Mouse (Mus musculus) subcutaneous adipose tissue, adult 2 months (tissue): ENCODE measurements around the gene Nkx1-1. TPM values are rescaled to one million over a fixed set of nuclear protein-coding genes. Genes with fewer than 3 reads are reported as not detected.

ENCODE experiments used
- polyA plus RNA-seq: library from polyadenylated mRNA; depleted of rRNA; stranded (reverse); fragments of >200 nt; gene quantifications from 2 replicates; pipeline ENCODE4 v1.2.3, GENCODE M21; 2012; ENCODE audit warnings: low replicate concordance; rRNA removed

Gene Nkx1-1
- polyA plus RNA-seq = not detected in 2 replicates

DNA sequence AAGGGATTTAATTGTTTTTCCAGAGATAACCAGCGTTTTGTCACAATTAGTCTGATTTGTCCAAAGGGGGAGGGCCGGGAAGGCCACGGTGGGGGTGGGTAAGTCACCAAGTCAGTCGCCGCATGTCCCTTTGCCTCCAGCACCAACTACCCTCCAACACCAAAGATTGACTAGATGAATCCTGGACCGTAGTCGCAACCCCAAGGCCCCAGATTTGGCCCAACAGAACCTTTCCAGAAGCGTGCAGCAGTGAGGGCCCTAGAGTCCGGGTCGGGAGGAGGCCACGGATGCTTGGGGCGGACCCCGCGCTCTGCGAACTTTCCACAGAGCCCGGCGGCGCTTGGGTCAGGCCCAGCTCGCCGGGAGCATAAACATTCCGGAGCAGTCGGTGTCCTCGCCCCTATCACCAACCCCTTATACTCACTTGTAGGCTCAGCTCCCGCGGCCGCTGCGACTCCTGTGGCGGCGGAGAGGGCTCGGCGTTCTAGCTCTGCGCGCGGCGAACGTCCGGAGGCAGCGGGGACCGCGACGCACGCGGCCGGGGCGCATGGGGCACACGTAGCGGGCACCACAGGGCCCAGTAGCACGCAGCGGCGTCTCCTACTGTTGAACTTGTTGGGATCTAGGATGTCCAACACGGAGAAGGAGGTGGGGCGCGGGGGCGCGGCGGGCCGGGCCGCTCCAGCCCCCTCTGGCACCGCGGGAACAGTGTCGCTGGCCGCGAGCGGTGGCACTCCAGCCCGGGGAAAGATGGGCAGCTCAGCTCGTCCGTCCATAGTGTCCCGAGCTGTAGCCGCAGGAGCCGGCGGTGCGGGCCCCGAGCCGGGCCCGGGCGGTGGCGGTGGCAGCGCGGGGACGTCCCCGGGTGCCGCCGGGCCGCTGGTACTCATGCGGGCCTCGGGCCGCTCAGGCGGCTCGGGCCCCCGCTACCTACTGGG is at the start of gene Nkx1-1:
Gene Nkx1-1, minus strand, starts transcription at position 776 of the 938 bp plus-strand sequence.

Other genes with a start within 250 kb of the Nkx1-1 start
- gene Spon2, start 215.5 kb downstream of the Nkx1-1 start, polyA plus RNA-seq = 36.9 and 323 TPM in 2 replicates
- gene Ctbp1, start 159.0 kb downstream of the Nkx1-1 start, polyA plus RNA-seq = 192 and 383 TPM in 2 replicates
- 117 and 136 TPM in 2 replicates for gene Maea, start 98.5 kb downstream of the Nkx1-1 start, polyA plus RNA-seq
- 7.8 and 8.7 TPM in 2 replicates for gene Uvssa, start 55.4 kb downstream of the Nkx1-1 start, polyA plus RNA-seq
- gene Fam53a, start 195.7 kb upstream of the Nkx1-1 start, polyA plus RNA-seq = 23.2 and 52.2 TPM in 2 replicates
- gene Gm9903, start 195.9 kb upstream of the Nkx1-1 start, polyA plus RNA-seq = 0.62 and 1.5 TPM in 2 replicates
- gene Slbp, start 218.6 kb upstream of the Nkx1-1 start, polyA plus RNA-seq = 14.5 and 22.2 TPM in 2 replicates
- gene Tacc3, start 224.2 kb upstream of the Nkx1-1 start, polyA plus RNA-seq = 5.7 and 17.8 TPM in 2 replicates
- 48.7 and 52.6 TPM in 2 replicates for gene Tmem129, start 224.4 kb upstream of the Nkx1-1 start, polyA plus RNA-seq